Mouse (Mus musculus) megakaryocyte, embryonic 14.5 days (primary cell): ENCODE measurements around the gene Hmgcll1.

Experiments used
- FLI1 ChIP-seq: IDR thresholded peaks from 2 replicates; pipeline ENCODE4 v1.6.1; 2012; ENCODE audit warnings: low read length, inconsistent platforms, mixed read lengths
- GATA1 ChIP-seq: IDR thresholded peaks from 3 replicates; pipeline ENCODE4 v1.6.1; 2012; ENCODE audit warnings: mixed read lengths, low read length, inconsistent platforms, borderline replicate concordance

DNA sequence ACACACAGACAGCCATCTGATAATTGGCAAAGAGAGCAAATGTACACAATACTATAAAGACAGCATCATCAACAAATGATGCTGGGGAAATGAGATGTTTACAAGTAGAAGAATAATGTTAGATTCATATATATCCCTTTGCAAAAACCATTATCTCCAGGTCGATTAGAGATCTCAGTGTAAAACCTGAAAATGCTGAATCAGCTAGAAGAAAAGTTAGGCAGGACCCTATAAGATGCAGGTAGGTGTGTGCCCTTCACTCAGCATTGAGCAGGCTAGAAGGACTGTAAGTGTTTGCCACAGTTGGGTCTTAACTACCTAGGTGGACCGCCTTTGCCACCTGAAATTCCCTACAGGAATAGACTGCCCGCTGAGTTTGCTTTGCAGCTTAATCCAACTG lies 130.9 kb downstream of the Hmgcll1 start:
- no peak for TF ChIP-seq FLI1
- TF ChIP-seq GATA1 = no peak
